In the genomic region with DNA sequence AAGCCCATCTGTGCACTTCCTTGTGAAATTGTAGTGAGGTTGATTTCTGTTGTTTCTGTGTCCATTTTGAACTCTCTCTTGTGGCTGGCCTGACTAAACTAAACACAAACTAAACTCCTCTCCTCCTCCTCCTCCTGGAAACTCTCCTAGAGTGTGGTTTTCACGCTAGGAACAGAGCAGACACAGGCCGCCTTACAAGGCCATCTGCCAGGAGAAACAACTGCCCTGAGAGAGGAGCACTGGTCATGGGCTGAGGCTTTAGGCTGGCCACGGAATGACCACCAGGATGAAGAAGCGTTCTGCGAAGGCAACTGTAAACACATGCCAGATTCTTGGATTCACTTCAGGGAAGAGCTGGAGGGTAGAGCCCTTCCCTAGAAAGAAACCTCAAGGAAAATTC, we compare ENCODE assay signal across 10 mouse cellular contexts.
"Had no signal": no experiment of that assay in that cellular context is flagged by ENCODE, and none has a peak within 500 bp of the region (broad histone marks: within the 10 kb centered on the region; RNA-seq: fewer than 3 reads in every experiment).

No protein-coding gene starts in this region.

- H3K27me3 ChIP-seq: limb, embryonic 15.5 days; lung, embryonic 15.5 days; neural tube, embryonic 12.5 days; stomach, embryonic 15.5 days had no signal

- DNase-seq: kidney, adult 11 months; kidney, postnatal 14 days; midbrain, embryonic 14.5 days; right cerebral cortex, postnatal 14 days had no signal

- H3K4me3 ChIP-seq: limb, embryonic 15.5 days; liver, embryonic 12.5 days; lung, embryonic 15.5 days; midbrain, embryonic 10.5 days; neural tube, embryonic 12.5 days; stomach, embryonic 15.5 days had no signal

- H3K36me3 ChIP-seq: limb, embryonic 15.5 days; liver, embryonic 12.5 days; lung, embryonic 15.5 days; midbrain, embryonic 10.5 days; neural tube, embryonic 12.5 days; stomach, embryonic 15.5 days had no signal

- H3K4me2 ChIP-seq: limb, embryonic 15.5 days; liver, embryonic 12.5 days; lung, embryonic 15.5 days; neural tube, embryonic 12.5 days; stomach, embryonic 15.5 days had no signal

- H3K9me3 ChIP-seq: limb, embryonic 15.5 days; liver, embryonic 12.5 days; lung, embryonic 15.5 days; midbrain, embryonic 10.5 days; neural tube, embryonic 12.5 days; stomach, embryonic 15.5 days had no signal

- H3K4me1 ChIP-seq: limb, embryonic 15.5 days; lung, embryonic 15.5 days; midbrain, embryonic 10.5 days; neural tube, embryonic 12.5 days; stomach, embryonic 15.5 days had no signal

- H3K9ac ChIP-seq: limb, embryonic 15.5 days; liver, embryonic 12.5 days; lung, embryonic 15.5 days; neural tube, embryonic 12.5 days; stomach, embryonic 15.5 days had no signal

- H3K27ac ChIP-seq: limb, embryonic 15.5 days; liver, embryonic 12.5 days; lung, embryonic 15.5 days; midbrain, embryonic 10.5 days; neural tube, embryonic 12.5 days; stomach, embryonic 15.5 days had no signal
